Mouse (Mus musculus): ENCODE data around the gene Gatm. TPM values are rescaled to one million over a fixed set of nuclear protein-coding genes. Genes with fewer than 3 reads are reported as not detected.

Gene Gatm
- 55.4 TPM for polyA plus RNA-seq (2014; fragmentation: Illumina TruSeq; extraction: RNeasy Lipid Tissue Mini Kit (QIAGEN cat#74804); ENCODE audit: low read depth, low replicate concordance)

GRCm38 (mm10) chr2:122610746-122611653 lies at the start of gene Gatm:
Gene Gatm (minus strand): TSS chr2:122611303.

GRCm38 (mm10) chr2:122636686-122637085 lies 25.6 kb upstream of the Gatm start, which contains the start of gene AA467197:
Gene AA467197 (plus strand): TSS chr2:122636986.

Other genes with a start within 250 kb of the Gatm start
- not detected for gene Shf, start 242.1 kb downstream of the Gatm start, polyA plus RNA-seq (2014; fragmentation: Illumina TruSeq; extraction: RNeasy Lipid Tissue Mini Kit (QIAGEN cat#74804); ENCODE audit: low read depth, low replicate concordance)
- 4.6 TPM for gene Slc28a2, start 184.8 kb downstream of the Gatm start, polyA plus RNA-seq (2014; fragmentation: Illumina TruSeq; extraction: RNeasy Lipid Tissue Mini Kit (QIAGEN cat#74804); ENCODE audit: low read depth, low replicate concordance)
- 0.19 TPM for gene Gm14085, start 126.4 kb downstream of the Gatm start, polyA plus RNA-seq (2014; fragmentation: Illumina TruSeq; extraction: RNeasy Lipid Tissue Mini Kit (QIAGEN cat#74804); ENCODE audit: low read depth, low replicate concordance)
- gene AA467197, start 25.7 kb upstream of the Gatm start, polyA plus RNA-seq (2014; fragmentation: Illumina TruSeq; extraction: RNeasy Lipid Tissue Mini Kit (QIAGEN cat#74804); ENCODE audit: low read depth, low replicate concordance) = 993 TPM
- 199 TPM for gene Slc30a4, start 91.4 kb upstream of the Gatm start, polyA plus RNA-seq (2014; fragmentation: Illumina TruSeq; extraction: RNeasy Lipid Tissue Mini Kit (QIAGEN cat#74804); ENCODE audit: low read depth, low replicate concordance)
- gene Bloc1s6, start 127.2 kb upstream of the Gatm start, polyA plus RNA-seq (2014; fragmentation: Illumina TruSeq; extraction: RNeasy Lipid Tissue Mini Kit (QIAGEN cat#74804); ENCODE audit: low read depth, low replicate concordance) = 68.6 TPM
- gene Sqor, start 153.9 kb upstream of the Gatm start, polyA plus RNA-seq (2014; fragmentation: Illumina TruSeq; extraction: RNeasy Lipid Tissue Mini Kit (QIAGEN cat#74804); ENCODE audit: low read depth, low replicate concordance) = 324 TPM